Mouse (Mus musculus) stomach, embryonic 14.5 days (tissue): ENCODE measurements around the gene Wnt5b. TPM values are rescaled to one million over a fixed set of nuclear protein-coding genes. Genes with fewer than 3 reads are reported as not detected.

Source experiments
- ATAC-seq: fragments of 200-750 bp; cut with Nextera tagmentation; 2 replicates; pipeline ENCODE4 v1.8.0; 2017; ENCODE audit warnings: low read depth, moderate TSS enrichment; ENCODE audit not compliant: insufficient number of reproducible peaks, insufficient read depth, low FRiP score
- H3K27ac ChIP-seq: fragments of 300-500 bp; sonication (generic); 2 replicates; pipeline ENCODE4 v1.5.1; 2014; ENCODE audit warnings: mild to moderate bottlenecking, low read length, moderate library complexity, mixed read lengths
- H3K27me3 ChIP-seq: fragments of 300-500 bp; sonication (generic); 2 replicates; pipeline ENCODE4 v1.6.1; 2014; ENCODE audit warnings: low read length, control low read depth, mixed read lengths; ENCODE audit not compliant: control insufficient read depth, insufficient read depth
- H3K36me3 ChIP-seq: fragments of 300-500 bp; sonication (generic); 2 replicates; pipeline ENCODE4 v1.6.1; 2014; ENCODE audit warnings: mild to moderate bottlenecking, control low read depth, low read length, moderate library complexity, mixed read lengths; ENCODE audit not compliant: control insufficient read depth, insufficient read depth
- H3K4me1 ChIP-seq: fragments of 300-500 bp; sonication (generic); 2 replicates; pipeline ENCODE4 v1.6.1; 2014; ENCODE audit warnings: low read length, control low read depth, mixed read lengths; ENCODE audit not compliant: control insufficient read depth, insufficient read depth
- H3K4me2 ChIP-seq: fragments of 300-500 bp; sonication (generic); replicated peaks from 2 replicates; pipeline ENCODE4 v1.6.1; 2014; ENCODE audit warnings: low read depth, low read length, control low read depth
- H3K4me3 ChIP-seq: fragments of 300-500 bp; sonication (generic); 2 replicates; pipeline ENCODE4 v1.5.1; 2014; ENCODE audit warnings: low read depth, low read length, control low read depth
- H3K9ac ChIP-seq: fragments of 300-500 bp; sonication (generic); replicated peaks from 2 replicates; pipeline ENCODE4 v1.6.1; 2014; ENCODE audit warnings: low read depth, mild to moderate bottlenecking, control low read depth, low read length, moderate library complexity, mixed read lengths
- H3K9me3 ChIP-seq: fragments of 300-500 bp; sonication (generic); 2 replicates; pipeline ENCODE4 v1.6.1; 2016; ENCODE audit warnings: low read depth, low read length, control low read depth; ENCODE audit not compliant: control insufficient read depth
- WGBS: fragments of 180-500 bp; shearing (Covaris S2); extraction: QIAGEN DNeasy Blood & Tissue Kit; methylation state at CpG from one replicate; pipeline ENCODE4 v1.1.7; 2014; 5-methylcytosine and 5-hydroxymethylcytosine counted together
- polyA plus RNA-seq: library from polyadenylated mRNA; unstranded; fragments of >200 nt; fragmentation: Nextera tagmentation; extraction: Ambion mirVana; gene quantifications from 2 replicates; pipeline ENCODE4 v1.2.1, GENCODE M21; 2014

Wnt5b gene
- polyA plus RNA-seq, 1 experiment from 2014 or later, result 11.6 TPM

GRCm38 (mm10) chr6:119409766-119410165 lies 134.4 kb downstream of the Wnt5b start:
- no peak for ATAC-seq
- H3K9me3 ChIP-seq, result no peaks in the 10 kb centered on the region
- 55% methylated on average over 1 of the region's 1 CpGs for WGBS

GRCm38 (mm10) chr6:119408582-119408981 lies 135.6 kb downstream of the Wnt5b start:
- no peak for ATAC-seq
- 68% methylated on average over 9 of the region's 9 CpGs for WGBS
- H3K27me3 ChIP-seq, result no peaks in the 10 kb centered on the region
- no peaks in the 10 kb centered on the region for H3K9me3 ChIP-seq
- no peak overlapping the region for H3K4me2 ChIP-seq
- H3K4me1 ChIP-seq, result no peaks in the 10 kb centered on the region
- no peak overlapping the region for H3K27ac ChIP-seq
- no peak overlapping the region for H3K4me3 ChIP-seq
- H3K36me3 ChIP-seq, result no peaks in the 10 kb centered on the region
- no peak overlapping the region for H3K9ac ChIP-seq

More at GRCm38 (mm10) chr6:119409766-119410165, 134.4 kb downstream of the Wnt5b start:
- no peak overlapping the region for H3K9ac ChIP-seq
- no peaks in the 10 kb centered on the region for H3K36me3 ChIP-seq
- H3K4me3 ChIP-seq, result no peak overlapping the region
- H3K27ac ChIP-seq, result no peak overlapping the region
- H3K4me1 ChIP-seq, result no peaks in the 10 kb centered on the region
- no peak overlapping the region for H3K4me2 ChIP-seq
- H3K27me3 ChIP-seq, result no peaks in the 10 kb centered on the region

GRCm38 (mm10) chr6:119407818-119408217 lies 136.3 kb downstream of the Wnt5b start:
- Histone ChIP-seq H3K4me2 (no peak overlapping the region), H3K36me3 (no peaks in the 10 kb centered on the region), H3K9ac (no peak overlapping the region), H3K4me3 (no peak overlapping the region), H3K9me3 (no peaks in the 10 kb centered on the region), H3K27me3 (no peaks in the 10 kb centered on the region), H3K27ac (no peak overlapping the region), H3K4me1 (no peaks in the 10 kb centered on the region)
- no peak for ATAC-seq
- WGBS, result 59% methylated on average over 6 of the region's 6 CpGs

GRCm38 (mm10) chr6:119406528-119406927 lies 137.6 kb downstream of the Wnt5b start:
- no peaks in the 10 kb centered on the region for H3K36me3 ChIP-seq
- no peaks in the 10 kb centered on the region for H3K27me3 ChIP-seq
- H3K4me2 ChIP-seq, result no peak overlapping the region
- no peak overlapping the region for H3K27ac ChIP-seq
- no peaks in the 10 kb centered on the region for H3K9me3 ChIP-seq
- WGBS, result 80% methylated on average over 8 of the region's 8 CpGs
- H3K4me3 ChIP-seq, result no peak overlapping the region
- no peak for ATAC-seq
- H3K4me1 ChIP-seq, result no peaks in the 10 kb centered on the region
- no peak overlapping the region for H3K9ac ChIP-seq

GRCm38 (mm10) chr6:119405310-119405709 lies 138.8 kb downstream of the Wnt5b start:
- no peak overlapping the region for H3K4me3 ChIP-seq
- no peak overlapping the region for H3K27ac ChIP-seq
- WGBS, result 56% methylated on average over 7 of the region's 7 CpGs
- H3K4me1 ChIP-seq, result no peaks in the 10 kb centered on the region
- no peak for ATAC-seq
- no peaks in the 10 kb centered on the region for H3K36me3 ChIP-seq
- H3K9ac ChIP-seq, result no peak overlapping the region
- no peaks in the 10 kb centered on the region for H3K27me3 ChIP-seq
- H3K4me2 ChIP-seq, result no peak overlapping the region
- no peaks in the 10 kb centered on the region for H3K9me3 ChIP-seq

GRCm38 (mm10) chr6:119404854-119405253 lies 139.3 kb downstream of the Wnt5b start:
- no peak for ATAC-seq
- H3K36me3 ChIP-seq, result no peaks in the 10 kb centered on the region
- no peak overlapping the region for H3K4me2 ChIP-seq
- no peak overlapping the region for H3K9ac ChIP-seq
- H3K4me3 ChIP-seq, result no peak overlapping the region
- H3K27me3 ChIP-seq, result no peaks in the 10 kb centered on the region
- no peak overlapping the region for H3K27ac ChIP-seq
- H3K4me1 ChIP-seq, result no peaks in the 10 kb centered on the region
- WGBS, result 87% methylated on average over 4 of the region's 4 CpGs
- H3K9me3 ChIP-seq, result no peaks in the 10 kb centered on the region

- no peak overlapping the region for H3K27ac ChIP-seq
- no peaks in the 10 kb centered on the region for H3K4me1 ChIP-seq
- no peak overlapping the region for H3K4me2 ChIP-seq
- no peaks in the 10 kb centered on the region for H3K9me3 ChIP-seq
- ATAC-seq, result 0 out of 2 replicates have a peak, but pooled peaks have one; percentile 58
- no peaks in the 10 kb centered on the region for H3K27me3 ChIP-seq
- no peak overlapping the region for H3K4me3 ChIP-seq
- no peaks in the 10 kb centered on the region for H3K36me3 ChIP-seq
- no peak overlapping the region for H3K9ac ChIP-seq
- WGBS, result 80% methylated on average over 3 of the region's 3 CpGs
Measured at GRCm38 (mm10) chr6:119402976-119403375, 141.2 kb downstream of the Wnt5b start.

GRCm38 (mm10) chr6:119401545-119402304 lies 142.4 kb downstream of the Wnt5b start:
- H3K9me3 ChIP-seq, result no peaks in the 10 kb centered on the region
- H3K4me2 ChIP-seq, result no peak overlapping the region
- WGBS, result 88% methylated on average over 8 of the region's 8 CpGs
- no peak overlapping the region for H3K9ac ChIP-seq
- no peaks in the 10 kb centered on the region for H3K27me3 ChIP-seq
- no peaks in the 10 kb centered on the region for H3K4me1 ChIP-seq
- no peak overlapping the region for H3K27ac ChIP-seq
- ATAC-seq, result no peak
- no peak overlapping the region for H3K4me3 ChIP-seq
- no peaks in the 10 kb centered on the region for H3K36me3 ChIP-seq

- H3K4me1 ChIP-seq, result no peaks in the 10 kb centered on the region
- no peaks in the 10 kb centered on the region for H3K9me3 ChIP-seq
- 92% methylated on average over 3 of the region's 3 CpGs for WGBS
- no peak overlapping the region for H3K9ac ChIP-seq
- no peaks in the 10 kb centered on the region for H3K27me3 ChIP-seq
- H3K4me3 ChIP-seq, result no peak overlapping the region
- no peak overlapping the region for H3K4me2 ChIP-seq
- H3K27ac ChIP-seq, result no peak overlapping the region
- no peak for ATAC-seq
- H3K36me3 ChIP-seq, result no peaks in the 10 kb centered on the region
Measured at GRCm38 (mm10) chr6:119400649-119401048, 143.5 kb downstream of the Wnt5b start.
